Mouse (Mus musculus) C2C12 (cell line): ENCODE measurements around the gene Schip1. TPM values are rescaled to one million over a fixed set of nuclear protein-coding genes. Genes with fewer than 3 reads are reported as not detected.

ENCODE experiments used
- H3K27me3 ChIP-seq: one replicate; pipeline ENCODE4 v1.6.1; 2011; ENCODE audit not compliant: control insufficient read depth, insufficient read depth, insufficient read length
- H3K36me3 ChIP-seq: one replicate; pipeline ENCODE4 v1.6.1; 2011; ENCODE audit not compliant: control insufficient read depth, insufficient read depth
- H3K4me3 ChIP-seq: one replicate; pipeline ENCODE4 v1.5.1; 2011; ENCODE audit warnings: mild to moderate bottlenecking, control low read depth; ENCODE audit not compliant: poor library complexity, insufficient read depth, severe bottlenecking
- H3K79me2 ChIP-seq: one replicate; pipeline ENCODE4 v1.6.1; 2011; ENCODE audit not compliant: control insufficient read depth, insufficient read depth
- H3K79me3 ChIP-seq: one replicate; pipeline ENCODE4 v1.6.1; 2011; ENCODE audit warnings: low read depth, control low read depth
- H3ac ChIP-seq: one replicate; pipeline ENCODE3; 2011; ENCODE audit warnings: low read depth; ENCODE audit not compliant: control insufficient read depth, insufficient read length
- CEBPB ChIP-seq: IDR thresholded peaks from one replicate; pipeline ENCODE4 v1.6.1; 2011; ENCODE audit warnings: low read depth, mild to moderate bottlenecking, control low read depth, moderate library complexity
- CTCF ChIP-seq: IDR thresholded peaks from one replicate; pipeline ENCODE4 v1.5.1; 2011; ENCODE audit not compliant: control insufficient read depth, insufficient read depth, insufficient read length
- FOSL1 ChIP-seq: IDR thresholded peaks from one replicate; pipeline ENCODE4 v1.8.0; 2011; ENCODE audit warnings: mild to moderate bottlenecking, low read length; ENCODE audit not compliant: poor library complexity, insufficient read depth, severe bottlenecking
- MAX ChIP-seq: IDR thresholded peaks from one replicate; pipeline ENCODE4 v1.6.1; 2011; ENCODE audit warnings: mild to moderate bottlenecking, control low read depth
- MYOD1 ChIP-seq: IDR thresholded peaks from one replicate; pipeline ENCODE4 v1.6.1; 2011; ENCODE audit warnings: low read depth; ENCODE audit not compliant: control insufficient read depth, insufficient read length
- MYOG ChIP-seq: IDR thresholded peaks from one replicate; pipeline ENCODE4 v1.6.1; 2011; ENCODE audit not compliant: control insufficient read depth, insufficient read length; ENCODE audit errors: extremely low read depth
- USF1 ChIP-seq: IDR thresholded peaks from one replicate; pipeline ENCODE4 v1.6.1; 2011; ENCODE audit warnings: low read depth, mild to moderate bottlenecking, control low read depth, moderate library complexity
- long read RNA-seq, 2 experiments: library from polyadenylated mRNA; unstranded; transcript quantifications; one replicate each; pipeline ENCODE4 v2.0.0; 2019 to 2020
- polyA plus RNA-seq: library from polyadenylated mRNA; unstranded; fragments of >200 nt; fragmentation: generic; extraction: Trizol; gene quantifications from one replicate; pipeline ENCODE4 v1.2.1, GENCODE M21; 2012; ENCODE audit warnings: missing spikeins

The Schip1 gene
- 28.6 TPM for polyA plus RNA-seq
- long read RNA-seq, experiment 1, transcript Schip1-206 (8 exons, 2,156 nt) = major isoform, 9 of 20 reads
- long read RNA-seq, experiment 1, partial matches to known transcripts = 9 of 20 reads
- long read RNA-seq, experiment 1, other reads (novel, unspliced or antisense) = 0 of 20 reads
- long read RNA-seq, experiment 2, transcript Schip1-206 (8 exons, 2,156 nt) = major isoform, 152 of 186 reads
- long read RNA-seq, experiment 2, partial matches to known transcripts = 3 of 186 reads
- long read RNA-seq, experiment 2, other reads (novel, unspliced or antisense) = 27 of 186 reads

- Histone ChIP-seq H3K79me3 (no peaks in the 10 kb centered on the region), H3ac (no peak within 1 kb of the TSS), H3K79me2 (no peaks in the 10 kb centered on the region), H3K4me3 (no peak within 1 kb of the TSS), H3K36me3 (no peaks in the 10 kb centered on the region), H3K27me3 (peaks cover 3% of the 10 kb centered on the region)
- TF ChIP-seq MYOD1 (no peak), MAX (no peak), CTCF (no peak), CEBPB (no peak), FOSL1 (no peak), MYOG (no peak), USF1 (no peak)
Measured at GRCm38 (mm10) chr3:68064731-68065130, at the start of gene Schip1. Gene Schip1, plus strand, starts transcription at chr3:68064802.

- Histone ChIP-seq H3K4me3 (no peak overlapping the region), H3K79me2 (no peaks in the 10 kb centered on the region), H3K36me3 (no peaks in the 10 kb centered on the region), H3ac (no peak overlapping the region), H3K27me3 (no peaks in the 10 kb centered on the region), H3K79me3 (no peaks in the 10 kb centered on the region)
- TF ChIP-seq MYOG (no peak), CTCF (no peak), MAX (no peak), CEBPB (no peak), MYOD1 (no peak)
Measured at GRCm38 (mm10) chr3:68015786-68016185, 48.8 kb upstream of the Schip1 start.

DNA sequence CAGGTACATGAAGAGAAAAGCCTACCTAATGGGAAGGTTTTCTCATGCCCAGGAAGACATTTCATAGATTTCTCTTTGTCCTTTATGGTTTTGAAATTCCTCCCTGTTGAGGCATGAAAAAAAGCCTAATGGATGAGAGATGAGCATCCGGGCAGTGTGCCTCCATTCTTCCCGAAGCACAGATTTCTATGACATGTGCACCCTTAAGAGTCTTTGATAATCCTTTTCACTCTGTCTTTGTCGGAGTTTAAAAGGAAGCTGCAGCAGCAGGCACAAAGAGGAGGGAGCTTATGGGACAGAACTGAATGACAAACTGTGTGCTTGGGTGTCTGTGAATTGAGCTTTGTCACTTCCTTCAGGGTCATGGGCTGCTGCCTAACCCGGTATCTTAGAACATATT, 45.2 kb upstream of the Schip1 start:
- Histone ChIP-seq H3K4me3 (no peak overlapping the region), H3K79me3 (no peaks in the 10 kb centered on the region), H3K27me3 (no peaks in the 10 kb centered on the region), H3K36me3 (no peaks in the 10 kb centered on the region), H3K79me2 (no peaks in the 10 kb centered on the region), H3ac (no peak overlapping the region)
- TF ChIP-seq USF1 (no peak), MAX (no peak), FOSL1 (no peak), MYOG (no peak), CTCF (no peak), CEBPB (no peak), MYOD1 (no peak)

- Histone ChIP-seq H3K36me3 (no peaks in the 10 kb centered on the region), H3K79me2 (no peaks in the 10 kb centered on the region), H3K4me3 (no peak overlapping the region), H3ac (no peak overlapping the region), H3K27me3 (no peaks in the 10 kb centered on the region), H3K79me3 (no peaks in the 10 kb centered on the region)
- TF ChIP-seq MYOD1 (no peak), USF1 (no peak), FOSL1 (no peak), CTCF (no peak), MAX (no peak), MYOG (no peak), CEBPB (no peak)
Measured at GRCm38 (mm10) chr3:68036097-68036496, 28.5 kb upstream of the Schip1 start.

DNA sequence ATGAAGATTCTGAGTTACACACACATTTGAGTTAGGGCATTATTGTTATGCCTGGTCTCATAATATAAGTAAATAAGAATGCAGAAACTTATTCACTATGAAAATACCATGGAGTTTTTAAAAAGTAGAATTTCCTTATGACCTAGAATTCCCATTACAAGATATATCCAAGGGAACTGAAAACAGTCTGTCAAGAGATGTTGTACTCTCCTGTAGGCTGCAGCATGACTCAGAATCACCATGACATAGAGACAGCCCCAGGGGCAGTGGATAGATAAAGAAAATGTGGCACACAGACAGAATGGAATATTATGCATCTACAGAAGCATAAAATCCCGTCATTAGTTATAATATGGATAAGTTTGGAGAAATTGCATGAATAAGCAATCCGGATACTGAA, 21.7 kb upstream of the Schip1 start:
- H3K27me3 ChIP-seq = no peaks in the 10 kb centered on the region
- TF ChIP-seq MYOD1 = no peak
- H3K4me3 ChIP-seq = no peak overlapping the region
- H3ac ChIP-seq = no peak overlapping the region
- no peaks in the 10 kb centered on the region for H3K36me3 ChIP-seq
- no peaks in the 10 kb centered on the region for H3K79me2 ChIP-seq
- no peaks in the 10 kb centered on the region for H3K79me3 ChIP-seq
